Mouse (Mus musculus) testis, adult 2 months (tissue): ENCODE data around the gene Fosl2.

Source experiments
- CTCF ChIP-seq: fragments of 200-500 bp; IDR thresholded peaks from 2 replicates; pipeline ENCODE4 v1.5.1; 2012; ENCODE audit warnings: low read depth, mild to moderate bottlenecking, inconsistent platforms, low read length, moderate library complexity; ENCODE audit not compliant: control insufficient read depth, insufficient read depth, insufficient replicate concordance
- POLR2A ChIP-seq: fragments of 200-500 bp; IDR thresholded peaks from 2 replicates; pipeline ENCODE4 v1.6.1; 2012; ENCODE audit warnings: low read depth, mild to moderate bottlenecking, inconsistent platforms, low read length, moderate library complexity; ENCODE audit not compliant: control insufficient read depth

DNA sequence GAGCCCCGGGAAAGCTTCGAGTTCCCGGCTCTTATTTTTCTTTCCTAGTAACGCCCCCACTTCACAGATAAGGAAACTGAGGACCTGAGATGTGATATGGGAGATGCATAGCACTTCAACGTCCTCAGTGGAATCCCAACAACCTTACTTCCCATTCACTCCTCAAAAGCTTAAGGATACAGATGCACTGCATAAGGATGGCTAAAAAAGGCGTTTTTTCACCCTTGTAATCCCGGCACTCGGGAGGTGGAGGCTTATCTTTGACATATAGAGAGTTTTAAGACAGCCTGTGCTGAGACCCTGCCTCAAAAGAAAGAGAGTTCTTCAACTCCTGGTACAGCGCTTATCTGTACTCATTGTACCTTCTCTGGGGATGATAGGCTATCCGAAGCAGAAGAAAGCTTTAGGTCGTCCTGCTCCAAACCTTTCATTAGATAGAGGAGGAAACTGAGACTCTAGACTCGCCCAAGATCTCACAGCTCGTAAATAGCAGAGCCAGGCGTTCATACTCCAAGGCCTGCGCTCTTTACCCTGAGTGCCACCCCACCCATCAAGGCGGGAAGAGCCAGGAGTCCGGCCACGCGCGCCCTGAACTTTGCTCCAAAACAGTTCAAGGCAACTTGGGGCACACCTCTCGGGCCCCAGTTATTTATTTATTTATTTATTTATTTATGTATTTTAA lies 1.4 kb upstream of the Fosl2 start:
- no peak for TF ChIP-seq CTCF
- no peak for TF ChIP-seq POLR2A
